Mouse (Mus musculus): ENCODE measurements around the gene Zbtb34. TPM values are rescaled to one million over a fixed set of nuclear protein-coding genes. Genes with fewer than 3 reads are reported as not detected.

Gene Zbtb34
- total RNA-seq, 2 experiments from 2014 or later, result 12.0 to 14.2 TPM

GRCm38 (mm10) chr2:33449119-33449873, 18.2 kb upstream of the Zbtb34 start:
- peak; percentile 58 to 70 for DNase-seq (ENCODE audit: low spot score in 2 of 2)

- DNase-seq (ENCODE audit: low spot score in 2 of 2), result no peak
These were observed 15.7 kb upstream of the Zbtb34 start for GRCm38 (mm10) chr2:33446796-33447195.

GRCm38 (mm10) chr2:33445741-33446140, 14.6 kb upstream of the Zbtb34 start:
- DNase-seq (ENCODE audit: low spot score in 2 of 2), result no peak

- DNase-seq (ENCODE audit: low spot score in 2 of 2), result no peak
These were observed 13.7 kb upstream of the Zbtb34 start for GRCm38 (mm10) chr2:33444862-33445261.

- peak; percentile 76 to 83 for DNase-seq (ENCODE audit: low spot score in 2 of 2)
These were observed 13.2 kb upstream of the Zbtb34 start for GRCm38 (mm10) chr2:33444358-33444757.

- no peak for DNase-seq (ENCODE audit: low spot score in 2 of 2)
These were observed 11.6 kb upstream of the Zbtb34 start for GRCm38 (mm10) chr2:33442701-33443100.

GRCm38 (mm10) chr2:33440893-33441292, 9.8 kb upstream of the Zbtb34 start:
- DNase-seq (ENCODE audit: low spot score in 2 of 2), result peak in 1 of 2 experiments; percentile 53

GRCm38 (mm10) chr2:33439980-33440670, 9.0 kb upstream of the Zbtb34 start:
- DNase-seq (ENCODE audit: low spot score in 2 of 2), result no peak

- no peak for DNase-seq (ENCODE audit: low spot score in 2 of 2)
These were observed 8.4 kb upstream of the Zbtb34 start for GRCm38 (mm10) chr2:33439471-33439881.

- DNase-seq (ENCODE audit: low spot score in 2 of 2), result no peak
These were observed 7.3 kb upstream of the Zbtb34 start for GRCm38 (mm10) chr2:33438377-33438776.

- no peak for DNase-seq (ENCODE audit: low spot score in 2 of 2)
These were observed 6.1 kb upstream of the Zbtb34 start for GRCm38 (mm10) chr2:33437184-33437583.

- no peak for DNase-seq (ENCODE audit: low spot score in 2 of 2)
These were observed 5.0 kb upstream of the Zbtb34 start for GRCm38 (mm10) chr2:33436035-33436580.

GRCm38 (mm10) chr2:33435036-33435650, 4.0 kb upstream of the Zbtb34 start:
- peak in 1 of 2 experiments; percentile 57 for DNase-seq (ENCODE audit: low spot score in 2 of 2)

- peak in 1 of 2 experiments; percentile 65 for DNase-seq (ENCODE audit: low spot score in 2 of 2)
These were observed 1.8 kb upstream of the Zbtb34 start for GRCm38 (mm10) chr2:33432877-33433276.

GRCm38 (mm10) chr2:33430081-33430770, 898 bp downstream of the Zbtb34 start:
- DNase-seq (ENCODE audit: low spot score in 2 of 2), result no peak

GRCm38 (mm10) chr2:33429339-33429738, 1.8 kb downstream of the Zbtb34 start:
- DNase-seq (ENCODE audit: low spot score in 2 of 2), result no peak

- DNase-seq (ENCODE audit: low spot score in 2 of 2), result no peak
These were observed 4.3 kb downstream of the Zbtb34 start for GRCm38 (mm10) chr2:33426640-33427398.

GRCm38 (mm10) chr2:33417454-33417853, 13.7 kb downstream of the Zbtb34 start:
- no peak for DNase-seq (ENCODE audit: low spot score in 2 of 2)

- no peak for DNase-seq (ENCODE audit: low spot score in 2 of 2)
These were observed 17.1 kb downstream of the Zbtb34 start for GRCm38 (mm10) chr2:33414019-33414418.

- DNase-seq (ENCODE audit: low spot score in 2 of 2), result no peak
These were observed 19.0 kb downstream of the Zbtb34 start for GRCm38 (mm10) chr2:33412111-33412510.
